Mouse (Mus musculus): ENCODE data around the gene Cldn4.

Cldn4 gene

DNA sequence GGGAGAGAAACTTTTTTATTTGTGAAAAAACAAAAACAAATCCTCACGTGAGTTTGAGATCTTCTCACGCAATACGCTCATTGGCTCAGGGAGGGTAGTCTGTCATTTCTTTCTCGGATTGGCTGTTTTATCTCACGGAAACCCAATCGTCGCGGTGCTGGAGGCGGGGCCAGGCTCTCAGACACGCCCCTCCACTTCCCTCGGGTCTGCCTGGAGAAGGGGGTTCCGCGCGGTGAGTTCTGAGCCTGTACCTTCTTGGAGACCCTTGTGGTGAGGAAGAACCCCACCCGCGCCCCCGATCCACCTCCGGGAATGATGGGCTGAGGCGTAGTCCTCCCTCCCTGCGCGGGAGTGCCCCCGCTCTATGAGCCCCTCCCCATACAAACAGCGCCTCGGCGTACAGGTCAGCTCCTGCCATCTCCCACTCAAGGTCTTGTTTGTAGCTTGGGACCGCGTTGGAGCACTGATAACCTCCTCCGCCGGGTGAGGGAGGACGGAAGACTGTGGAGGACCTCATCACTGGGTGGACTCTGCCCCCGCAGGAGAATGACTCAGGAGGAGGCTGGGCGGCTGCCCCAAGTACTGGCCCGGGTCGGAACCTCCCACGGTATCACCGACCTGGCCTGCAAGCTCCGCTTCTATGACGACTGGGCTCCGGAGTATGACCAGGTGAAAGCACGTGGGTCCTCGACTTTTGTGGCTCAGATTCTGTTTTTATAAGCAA is 14.4 kb downstream of the Cldn4 start, which contains the start of gene Mettl27:
Mettl27 (plus strand) TSS at position 190 of the 724 bp plus-strand sequence.
- DNase-seq (ENCODE audit: low spot score) = peak; percentile 92

DNA sequence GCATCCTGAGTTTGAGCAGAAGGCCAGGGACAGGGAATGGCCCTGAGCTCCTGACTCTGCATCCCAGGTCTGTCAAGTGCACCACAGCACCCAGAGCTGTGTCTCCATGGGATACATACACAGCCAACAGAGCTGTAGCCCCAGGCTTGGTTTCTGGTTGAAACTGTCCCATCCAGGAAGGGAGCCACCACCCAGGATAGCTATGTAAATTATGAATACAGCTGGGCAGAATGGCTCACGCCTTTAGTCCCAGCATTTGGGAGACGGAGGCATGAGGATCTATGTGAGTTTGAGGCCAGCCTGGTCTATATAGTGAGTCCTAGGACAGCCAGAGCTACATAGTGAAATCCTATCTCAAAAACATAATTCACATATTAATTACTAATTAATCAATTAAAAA is 16.7 kb downstream of the Cldn4 start:
- DNase-seq (ENCODE audit: low spot score) = no peak

DNA sequence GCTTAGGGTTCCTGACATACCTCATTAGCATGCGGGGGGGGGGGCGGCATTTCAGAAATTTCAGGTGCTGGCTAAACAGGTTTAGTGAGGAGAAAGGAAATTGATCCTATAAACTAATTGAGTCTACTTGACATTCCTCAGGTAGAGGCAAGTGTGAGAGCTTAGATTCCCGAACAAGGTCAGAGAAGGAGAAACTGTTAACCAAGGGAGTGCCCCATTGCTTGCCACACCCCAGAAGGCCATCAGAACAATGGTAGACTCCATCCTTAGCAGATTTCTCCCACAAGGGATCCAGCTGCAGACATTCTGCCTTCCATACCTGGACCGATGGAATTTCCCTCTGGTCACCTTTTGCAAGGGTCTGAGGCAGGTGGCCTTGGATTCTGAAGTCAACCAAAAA is 20.0 kb downstream of the Cldn4 start:
- no peak for DNase-seq (ENCODE audit: low spot score)

DNA sequence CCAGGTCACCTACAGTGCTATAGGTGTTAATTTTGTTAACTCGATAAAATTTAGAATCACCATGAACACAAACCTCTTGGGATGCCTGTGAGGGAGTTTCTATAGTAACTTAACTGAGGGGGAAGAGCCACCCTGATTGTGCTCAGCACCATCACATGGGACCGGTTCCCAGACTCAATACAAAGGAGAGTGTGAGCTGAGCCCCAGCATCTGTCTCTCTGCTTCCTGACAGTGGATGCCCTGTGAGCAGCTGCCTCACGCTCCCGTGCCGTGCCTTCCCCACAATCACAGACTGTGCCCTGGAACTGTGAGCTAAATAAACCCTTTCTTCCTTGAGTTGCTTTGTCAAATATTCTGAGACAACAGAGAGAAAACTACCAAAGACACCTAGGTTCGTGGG is 23.6 kb downstream of the Cldn4 start:
- DNase-seq (ENCODE audit: low spot score) = no peak

DNA sequence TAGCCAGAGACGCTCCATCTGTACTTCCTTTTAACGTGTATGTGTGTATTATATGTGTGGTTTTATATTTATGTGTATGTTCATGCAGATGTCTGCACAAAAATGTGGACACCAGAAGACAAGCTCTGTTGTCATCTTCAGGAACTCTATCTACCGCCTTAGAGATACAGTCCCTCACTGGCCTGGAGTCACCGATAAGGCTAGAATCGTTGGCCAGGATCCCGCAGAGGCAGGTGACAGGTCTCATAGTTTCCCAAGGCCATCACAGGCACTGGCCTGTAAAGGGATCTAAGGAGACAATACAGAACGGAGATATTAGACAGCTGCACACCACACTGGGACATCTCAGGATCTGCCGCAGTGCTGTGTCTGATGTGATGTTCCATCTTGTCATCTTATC is 25.6 kb downstream of the Cldn4 start:
- no peak for DNase-seq (ENCODE audit: low spot score)

DNA sequence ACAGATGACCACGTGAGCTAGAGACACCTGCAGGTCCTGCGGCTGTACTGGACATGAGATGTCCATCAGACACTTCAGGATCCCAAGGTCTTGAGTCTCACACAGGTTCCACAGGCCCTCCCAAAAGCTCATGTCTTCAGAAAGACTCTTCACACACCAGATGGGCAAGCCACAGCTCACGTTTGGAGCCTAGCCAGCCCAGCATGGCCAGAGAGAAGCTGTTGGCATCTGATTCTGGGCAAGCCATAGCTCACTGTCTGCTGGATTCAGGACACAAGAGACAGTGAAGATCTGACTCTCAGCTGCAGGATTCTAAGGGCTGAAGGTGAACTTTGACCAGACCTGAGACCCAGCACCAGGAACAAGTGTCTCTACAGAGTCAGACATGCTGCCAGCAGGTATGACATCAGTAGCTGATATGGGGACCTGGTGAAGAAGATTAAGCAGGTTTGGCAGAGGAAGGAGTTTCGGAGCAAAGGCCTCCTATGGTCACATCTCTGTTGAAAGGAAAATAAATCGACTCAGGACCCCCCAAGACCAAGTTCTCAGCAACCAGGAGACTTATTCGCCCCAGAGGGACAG is 26.5 kb downstream of the Cldn4 start:
- no peak for DNase-seq (ENCODE audit: low spot score)

DNA sequence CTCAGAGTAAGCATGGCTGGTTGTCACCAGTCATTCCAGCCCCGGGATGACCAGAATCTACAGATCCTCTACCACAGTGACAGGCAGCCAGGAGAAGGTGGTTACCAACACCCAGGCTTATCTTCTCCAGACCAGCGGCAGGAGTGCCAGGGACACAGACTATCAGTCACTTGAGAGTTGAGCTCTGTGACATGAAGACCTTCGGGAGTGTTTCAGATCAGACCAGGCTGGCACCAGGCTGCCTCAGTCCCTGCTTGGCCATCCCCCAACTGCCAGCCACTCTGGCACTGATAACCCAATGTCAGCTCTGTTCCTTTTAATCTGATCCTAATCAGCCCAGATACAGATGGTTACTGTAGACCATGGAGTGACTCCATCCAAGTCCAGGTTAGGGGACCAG is 27.6 kb downstream of the Cldn4 start:
- DNase-seq (ENCODE audit: low spot score) = no peak

DNA sequence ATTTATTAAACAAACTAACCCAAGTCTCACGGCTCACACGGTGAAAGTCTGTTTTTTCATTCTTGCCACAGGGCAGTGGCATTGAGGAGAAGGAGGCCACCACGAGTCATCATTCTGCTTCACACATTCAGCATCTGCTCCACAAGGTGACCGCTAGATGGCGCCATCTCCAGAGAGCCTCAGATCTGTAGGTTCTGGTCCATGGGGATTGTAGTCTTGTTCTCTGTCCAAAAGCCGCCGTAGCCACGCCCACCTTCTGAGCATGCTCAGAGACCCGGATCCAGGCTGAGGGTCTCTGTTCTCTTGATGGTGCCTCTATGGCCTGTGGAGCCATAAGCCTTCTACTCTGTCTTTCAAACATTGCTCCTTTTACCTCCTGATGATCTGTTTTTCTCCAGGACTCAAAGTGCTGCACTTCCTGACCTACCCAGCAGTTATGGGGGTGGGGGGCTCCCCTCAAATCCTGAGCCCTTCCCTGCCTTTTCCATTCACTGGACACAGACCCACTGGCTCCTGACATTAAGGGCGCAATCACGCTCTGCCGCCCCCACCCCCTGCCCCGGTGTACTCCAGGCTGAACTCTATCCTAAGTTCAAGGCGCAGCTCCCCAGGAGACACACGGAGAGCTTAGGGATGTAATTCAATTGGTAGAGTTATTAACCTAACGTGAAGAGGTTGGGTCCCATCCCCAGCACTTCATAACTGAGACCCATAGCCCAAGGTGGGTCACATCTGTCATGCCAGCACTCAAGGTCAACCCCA is 28.5 kb downstream of the Cldn4 start:
- peak; percentile 81 for DNase-seq (ENCODE audit: low spot score)

DNA sequence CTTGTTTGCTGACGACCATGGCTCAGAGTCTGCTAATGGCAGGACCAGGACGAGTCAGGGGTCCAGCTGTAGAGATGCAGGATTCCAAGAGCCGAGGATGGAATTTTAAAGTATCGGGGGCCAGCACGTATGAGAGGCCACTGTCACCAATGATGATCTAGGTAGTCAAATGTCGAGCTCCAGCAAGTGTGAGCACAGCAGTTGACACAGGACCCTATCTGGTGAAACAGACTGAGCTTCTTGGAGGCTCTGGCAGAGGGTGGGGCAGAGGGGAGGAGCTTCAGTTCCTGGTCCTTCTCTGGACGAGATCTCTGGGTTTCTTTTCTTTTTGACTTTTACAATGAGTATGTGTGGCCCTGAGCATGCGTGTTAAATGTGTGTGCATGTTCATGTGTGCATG is 31.4 kb downstream of the Cldn4 start, which contains the start of gene Cldn13:
Cldn13 (minus strand) TSS at position 216 of the 400 bp plus-strand sequence.
- DNase-seq (ENCODE audit: low spot score) = no peak

DNA sequence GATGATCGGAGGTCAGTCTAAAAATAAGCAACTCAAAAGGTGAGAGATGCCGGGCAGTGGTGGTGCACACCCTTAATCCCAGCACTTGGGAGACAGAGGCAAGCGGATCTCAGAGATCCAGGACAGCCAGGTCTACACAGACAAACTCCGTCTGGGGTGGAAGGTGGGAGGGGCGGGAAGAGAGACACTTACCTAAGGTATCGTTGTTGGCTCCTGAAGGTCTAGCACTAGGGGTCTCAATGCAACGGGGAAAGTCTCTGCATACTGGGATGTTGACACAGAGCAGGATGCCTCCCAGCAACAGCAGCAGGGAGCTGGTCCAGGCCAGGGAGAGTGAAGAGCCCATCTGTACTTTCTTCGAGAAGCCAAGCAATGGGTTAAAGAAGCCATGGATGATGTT is 32.2 kb downstream of the Cldn4 start:
- DNase-seq (ENCODE audit: low spot score) = no peak

DNA sequence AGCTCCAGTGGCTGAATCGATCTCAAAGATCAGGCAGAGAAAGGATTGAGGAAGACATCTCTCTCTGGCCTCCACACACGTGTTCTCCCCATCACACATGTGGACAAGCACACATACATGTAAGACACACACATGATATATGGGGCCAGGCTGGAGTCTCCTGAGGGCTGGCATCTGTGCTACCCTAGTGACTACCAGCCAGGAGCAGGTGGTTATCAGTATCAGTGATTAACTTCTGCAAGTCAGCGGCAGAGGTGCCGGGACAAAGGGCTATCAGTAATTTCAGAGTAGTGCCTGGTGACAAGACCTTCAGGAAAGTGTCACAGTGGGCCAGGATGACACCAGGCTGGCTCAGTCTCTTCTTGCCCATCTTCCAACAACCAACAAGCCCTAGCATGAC is 33.0 kb downstream of the Cldn4 start:
- DNase-seq (ENCODE audit: low spot score) = no peak

DNA sequence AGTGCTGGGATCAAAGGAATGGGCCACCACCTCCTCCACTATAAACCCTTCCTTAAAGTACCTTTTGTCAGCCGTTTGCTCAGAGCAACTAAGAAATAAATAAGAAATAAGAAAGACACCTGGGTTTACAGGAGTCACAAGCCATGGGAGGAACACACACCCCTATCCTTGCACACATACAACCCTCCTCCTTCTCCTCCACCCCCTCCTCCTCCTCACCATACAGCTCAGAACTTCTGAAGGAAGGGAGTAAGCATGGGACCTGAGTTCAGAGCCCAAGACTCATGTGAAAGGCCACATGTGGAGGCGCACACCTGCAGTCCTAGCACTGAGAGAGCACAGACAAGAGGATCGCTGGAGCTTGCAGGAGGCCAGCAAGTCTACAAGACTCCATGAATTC is 33.4 kb downstream of the Cldn4 start:
- no peak for DNase-seq (ENCODE audit: low spot score)

DNA sequence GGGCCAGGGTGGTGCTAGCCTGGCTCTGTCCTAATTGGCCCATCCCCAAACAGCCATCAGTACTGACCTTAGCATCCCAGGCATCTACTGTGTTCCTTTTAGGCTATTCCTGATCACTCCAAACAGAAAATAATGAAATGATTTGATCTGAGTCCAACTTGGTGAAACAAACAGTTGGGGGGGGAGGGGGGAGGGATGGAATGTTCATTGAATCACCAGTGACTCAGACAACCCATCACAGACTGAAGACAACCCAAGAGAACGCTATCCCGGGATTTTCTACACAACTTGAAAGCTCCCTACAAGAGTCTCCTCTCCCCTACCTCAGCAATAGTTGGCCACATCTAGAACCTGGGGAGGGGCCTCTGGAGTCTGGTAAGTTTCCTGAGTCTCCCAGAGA is 34.8 kb downstream of the Cldn4 start:
- no peak for DNase-seq (ENCODE audit: low spot score)

DNA sequence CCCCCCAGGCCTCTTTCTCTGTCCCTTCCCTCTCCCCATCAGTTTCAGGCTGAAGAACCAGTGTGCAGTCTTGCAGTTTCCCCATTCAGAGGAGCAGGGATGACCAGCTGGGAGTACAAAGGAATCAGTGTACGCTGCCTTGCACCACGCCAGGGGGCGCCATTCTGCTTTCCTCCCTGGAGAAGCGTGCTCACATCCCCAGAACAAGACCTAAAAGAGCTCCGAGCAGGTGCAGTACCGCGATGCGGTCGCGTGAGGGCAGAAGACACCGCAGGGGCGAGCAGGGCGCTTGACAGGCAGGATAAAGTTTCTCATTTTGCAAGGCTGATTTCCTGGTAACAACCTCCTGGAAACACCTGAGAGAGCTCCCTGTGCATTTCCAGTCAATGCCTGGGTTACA is 39.6 kb downstream of the Cldn4 start:
- DNase-seq (ENCODE audit: low spot score) = peak; percentile 97

DNA sequence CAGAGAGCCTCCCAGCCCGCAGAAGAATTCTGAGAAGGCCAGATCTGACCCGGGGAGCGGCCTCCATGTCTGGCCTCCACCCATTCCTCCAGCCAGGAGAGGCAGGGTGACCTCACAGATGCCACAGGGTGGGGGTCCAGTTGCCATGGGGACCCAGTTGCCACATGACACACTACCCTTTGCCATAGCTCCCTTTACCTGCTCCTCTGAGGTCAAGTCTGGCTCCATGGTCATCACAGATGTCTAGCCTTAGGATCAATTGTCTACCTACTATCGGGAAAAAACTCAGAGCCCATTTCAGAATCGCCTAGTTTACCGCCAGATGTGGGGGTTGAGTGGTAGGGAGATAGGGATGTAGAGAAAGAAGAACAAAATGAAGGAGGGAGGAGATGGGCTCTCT is 40.1 kb downstream of the Cldn4 start, which contains the start of gene Tmem270:
Tmem270 (minus strand) TSS at position 101 of the 400 bp plus-strand sequence.
- no peak for DNase-seq (ENCODE audit: low spot score)

DNA sequence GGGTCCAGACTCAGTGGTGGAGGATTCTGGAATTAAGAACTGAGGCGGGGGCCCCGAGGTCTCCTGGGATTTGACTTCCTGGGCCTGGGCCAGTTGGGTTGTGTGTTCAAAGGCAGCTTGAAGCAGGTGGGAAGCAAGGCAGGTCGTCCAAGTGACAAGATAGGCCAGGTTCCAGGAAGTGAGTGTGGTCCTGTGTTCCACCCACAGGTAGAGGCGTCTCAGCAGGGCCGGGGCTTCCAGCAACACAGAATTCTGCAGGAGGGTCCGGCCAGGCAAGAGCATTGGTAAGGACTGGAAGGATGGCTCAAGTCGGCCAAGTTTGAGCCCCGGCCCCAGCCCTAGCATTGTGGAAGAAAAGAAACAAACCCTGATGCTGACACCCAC is 45.1 kb downstream of the Cldn4 start:
- no peak for DNase-seq (ENCODE audit: low spot score)

DNA sequence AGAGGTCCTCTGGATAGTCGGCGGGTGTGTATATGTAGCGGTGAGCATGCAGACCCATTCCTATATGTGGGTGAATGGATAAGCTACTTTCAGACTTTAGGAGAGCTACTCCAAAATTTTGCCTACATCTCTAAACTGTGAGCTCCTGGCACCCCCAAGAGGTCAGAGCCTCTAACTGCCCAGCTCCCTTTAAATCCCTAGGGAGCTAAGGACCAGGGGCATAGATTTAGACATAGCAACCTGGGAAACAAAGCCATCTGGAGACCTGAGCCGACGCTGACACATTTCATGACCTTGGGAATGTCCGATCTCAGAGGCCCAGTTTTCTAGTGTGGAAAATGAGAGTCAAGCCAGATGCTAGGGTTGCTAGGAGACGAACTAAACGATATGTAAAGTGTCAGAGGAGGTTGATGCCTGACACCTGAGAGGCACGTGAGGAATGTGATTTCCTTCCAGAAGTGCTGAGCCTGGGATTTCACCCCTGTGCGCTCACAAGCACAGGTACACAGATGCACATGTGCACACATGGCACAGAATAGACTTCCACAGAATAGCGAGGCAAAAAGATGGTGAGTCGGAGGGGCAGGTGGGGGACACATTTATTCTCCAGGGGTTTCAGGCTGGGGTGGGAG is 45.6 kb downstream of the Cldn4 start:
- DNase-seq (ENCODE audit: low spot score) = peak; percentile 45

DNA sequence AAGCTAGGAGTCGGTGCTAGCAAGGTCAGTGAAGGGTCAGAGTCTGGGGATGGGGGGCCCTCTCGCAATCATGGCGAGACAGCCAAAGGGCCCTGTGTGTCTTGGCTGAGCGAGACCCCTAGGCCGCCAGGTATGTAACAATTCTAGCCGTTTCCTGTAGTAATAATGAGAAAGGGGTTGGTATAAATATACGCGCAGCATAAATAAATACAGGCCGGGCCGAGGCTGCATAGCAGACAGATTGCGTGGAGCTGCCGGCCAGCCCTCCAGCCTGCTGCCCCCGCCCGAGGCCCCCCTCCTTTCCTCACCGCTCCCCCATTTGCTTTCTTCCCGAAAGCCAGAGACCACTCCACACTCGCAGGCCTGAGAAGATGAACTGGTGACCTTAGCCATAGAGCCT is 49.1 kb downstream of the Cldn4 start:
- no peak for DNase-seq (ENCODE audit: low spot score)

DNA sequence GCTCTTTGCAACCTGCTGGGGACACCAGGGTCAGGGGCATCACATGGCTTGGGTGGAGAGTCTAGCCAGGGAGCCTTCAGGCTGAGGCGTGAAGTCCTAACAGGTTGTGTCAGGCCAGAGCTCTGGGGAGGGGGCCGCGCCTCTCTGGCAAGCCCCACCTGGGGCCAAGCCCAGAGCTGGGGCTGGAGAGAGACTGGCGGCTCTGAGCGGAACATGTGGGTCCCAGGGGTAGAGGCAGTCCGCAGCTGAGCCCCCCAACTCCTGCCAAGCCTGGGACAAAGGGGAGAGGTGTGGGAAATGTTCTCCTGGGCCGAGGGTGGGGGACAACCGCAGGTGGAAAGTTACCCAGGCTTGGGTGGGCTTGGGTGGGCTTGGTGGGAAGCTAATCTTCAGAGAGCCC is 49.8 kb downstream of the Cldn4 start:
- DNase-seq (ENCODE audit: low spot score) = no peak

DNA sequence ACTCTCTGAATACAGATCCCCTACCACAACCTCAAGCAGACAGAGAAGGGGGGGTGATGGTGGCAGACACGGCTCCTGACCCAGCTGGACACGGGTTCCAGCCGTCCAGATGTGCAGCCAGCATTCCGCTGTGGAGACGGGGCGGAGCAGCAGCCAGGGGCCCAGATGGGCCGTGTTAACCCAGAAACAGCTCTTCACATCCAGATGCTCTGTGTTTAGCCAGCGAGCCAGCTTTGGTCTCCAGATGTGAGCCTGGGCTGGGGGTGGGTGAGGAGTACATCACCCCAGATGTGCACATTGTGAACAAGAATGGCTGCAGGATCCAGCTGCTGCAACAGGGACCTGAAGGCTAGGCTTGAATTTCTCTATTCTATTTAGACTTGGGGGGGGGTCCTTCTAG is 51.4 kb downstream of the Cldn4 start:
- peak; percentile 55 for DNase-seq (ENCODE audit: low spot score)
